Mouse (Mus musculus) heart, postnatal 25 days (tissue): ENCODE results near the gene Sar1b. TPM values are rescaled to one million over a fixed set of nuclear protein-coding genes. Genes with fewer than 3 reads are reported as not detected.
A peak's percentile ranks its signal among the peaks of the same experiment; 100 is the strongest.
"Not testable (repeated sequence)": the region's sequence is repeated elsewhere in the genome, so short reads cannot be mapped to it uniquely, and the experiment has no call there.

Experiments used
- DNase-seq: peaks from one replicate; pipeline ENCODE4 v3.0.0; 2022; ENCODE audit warnings: low spot score
- intact Hi-C: fragments of 180-260 bp; cut with DNase I; formaldehyde crosslinking; loops from one replicate; pipeline ENCODE4 v1.15.1; 2025
- total RNA-seq, 2 experiments: library from RNA; stranded (reverse); gene quantifications; 2 replicates each; pipeline ENCODE4 v1.2.3; 2021

Sar1b gene
- 100 to 1,000 TPM; 128 to 129 TPM for total RNA-seq

DNA sequence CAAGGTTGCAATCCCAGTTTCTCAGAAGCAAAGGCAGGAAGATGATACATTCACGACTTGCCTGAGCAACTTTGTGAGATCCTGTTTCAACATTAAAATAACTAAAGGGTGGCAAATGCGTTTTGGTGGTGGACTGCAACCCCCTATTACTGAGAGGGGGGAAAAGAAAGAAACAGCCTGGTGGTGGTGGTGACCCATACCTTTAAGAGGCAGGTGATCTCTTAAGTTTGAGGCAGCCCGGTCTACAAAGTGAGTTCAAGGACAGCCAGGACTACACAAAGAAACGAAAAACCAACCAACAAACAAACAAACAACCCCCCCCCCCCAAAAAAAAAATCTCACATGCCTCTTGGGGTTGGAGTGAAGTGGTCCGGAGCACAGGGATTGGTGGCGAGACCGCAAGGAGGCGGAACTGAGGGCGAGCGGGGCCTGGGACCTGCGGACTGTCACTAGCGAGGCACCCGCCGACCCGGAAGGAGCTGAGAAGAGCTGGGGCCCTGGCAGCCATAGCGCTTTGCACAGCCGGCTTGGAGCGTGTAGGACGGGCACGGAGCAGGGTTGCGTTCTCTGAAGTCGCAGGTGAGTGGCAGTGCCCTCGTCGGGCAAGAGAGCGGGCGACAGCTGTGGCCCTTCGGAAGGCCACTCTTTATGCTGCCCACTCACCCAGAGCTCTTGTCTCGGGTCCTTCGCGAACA is at the start of gene Sar1b, which contains the start of gene Sec24a:
Sar1b (plus strand) TSS at position 475 of the 695 bp plus-strand sequence.
Sec24a (minus strand) TSS at position 422 of the 695 bp plus-strand sequence.
- peak; percentile 62 for DNase-seq
- intact Hi-C loops: no loop called here

DNA sequence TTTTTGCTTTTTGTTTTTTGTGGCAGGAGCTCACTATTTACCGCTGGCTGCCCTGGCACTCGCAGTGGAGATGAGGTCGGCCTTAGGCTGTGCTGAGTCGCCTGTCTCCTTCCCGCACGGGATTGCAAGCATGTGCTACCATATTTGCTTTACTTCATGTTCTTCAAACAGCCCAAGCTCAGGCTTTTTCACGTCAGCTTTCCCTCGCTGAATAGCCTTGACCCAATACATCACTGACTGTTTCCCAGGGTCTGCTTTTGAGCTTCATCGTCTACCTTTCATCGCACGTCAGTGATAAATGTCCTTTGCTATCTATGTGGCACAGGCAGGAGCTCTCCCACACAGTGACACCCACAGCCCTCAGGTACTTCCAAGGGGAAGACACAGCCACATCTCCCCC is 42.4 kb upstream of the Sar1b start:
- intact Hi-C loops: no loop called here
- no peak for DNase-seq

- no peak for DNase-seq
- intact Hi-C loops: no loop called here
Measured at GRCm38 (mm10) chr11:51732883-51733282, 30.6 kb upstream of the Sar1b start.

- DNase-seq, intact Hi-C loops: not testable (repeated sequence)
Measured at GRCm38 (mm10) chr11:51734218-51734617, 29.3 kb upstream of the Sar1b start.

GRCm38 (mm10) chr11:51738651-51739403 is 24.7 kb upstream of the Sar1b start:
- intact Hi-C loops: no loop called here
- DNase-seq: no peak

DNA sequence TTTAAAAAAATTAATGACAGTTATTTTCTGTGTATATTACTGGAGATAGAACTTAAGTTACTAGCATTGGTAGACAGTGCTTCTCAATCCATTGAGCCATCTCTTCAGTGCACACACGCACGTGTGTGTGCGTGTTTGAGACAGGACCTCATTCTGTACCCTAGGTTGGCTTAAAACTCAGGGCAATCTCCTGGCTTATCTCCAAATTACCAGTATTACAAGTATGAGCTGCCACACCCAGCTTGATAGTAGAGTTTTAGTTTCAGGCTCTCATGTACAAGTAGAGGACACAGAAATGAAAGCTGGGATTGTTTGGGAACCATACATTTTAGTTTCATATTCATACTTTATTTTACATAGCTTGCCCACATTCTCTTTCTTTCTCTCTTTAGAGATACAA is 22.8 kb upstream of the Sar1b start:
- no peak for DNase-seq

DNA sequence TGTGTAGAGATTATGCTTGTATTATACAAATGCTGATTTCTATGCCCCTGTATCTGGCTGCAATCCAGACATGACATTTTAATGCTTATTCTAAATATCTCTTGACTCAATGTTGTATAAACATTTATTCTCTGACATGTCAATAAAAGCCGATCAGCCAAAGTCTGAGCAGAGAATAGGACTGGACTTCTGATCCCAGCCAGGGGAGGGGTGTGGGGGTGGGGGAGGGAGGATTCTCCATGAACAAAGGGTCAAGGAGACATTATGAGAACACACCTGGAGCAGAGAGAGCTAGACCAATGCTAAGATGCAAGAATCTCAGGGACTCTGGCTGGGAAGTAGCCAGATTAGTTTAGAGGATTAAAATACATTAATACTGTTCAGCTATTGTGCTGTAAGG is 17.4 kb upstream of the Sar1b start:
- intact Hi-C loops: no loop called here

More for the DNA sequence above, 22.8 kb upstream of the Sar1b start:
- intact Hi-C loops: no loop called here

DNA sequence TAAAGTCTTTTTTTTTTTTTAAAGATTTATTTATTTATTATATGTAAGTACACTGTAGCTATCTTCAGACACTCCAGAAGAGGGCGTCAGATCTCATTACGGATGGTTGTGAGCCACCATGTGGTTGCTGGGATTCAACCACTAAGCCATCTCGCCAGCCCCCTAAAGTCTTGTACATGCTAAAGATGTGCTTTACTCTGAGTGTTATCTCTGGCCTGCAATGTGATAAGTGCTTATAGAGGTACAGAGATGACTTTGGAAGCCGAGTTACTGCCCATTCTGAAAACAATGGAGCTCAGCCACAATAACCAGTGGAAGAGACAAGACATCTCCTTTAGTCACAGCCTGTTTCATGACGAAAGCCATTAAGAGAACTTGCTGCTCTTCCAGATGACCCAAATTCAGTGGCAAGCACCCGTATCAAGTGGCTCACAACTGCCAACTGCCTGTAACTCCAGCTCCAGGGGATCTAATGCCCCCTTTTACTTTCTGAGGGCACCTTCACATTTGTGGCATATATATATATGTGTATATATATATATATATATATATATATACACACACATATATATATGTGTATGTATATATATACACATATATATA is 11.8 kb upstream of the Sar1b start:
- intact Hi-C loops, DNase-seq: not testable (repeated sequence)

More for the DNA sequence above, 17.4 kb upstream of the Sar1b start:
- DNase-seq: no peak

GRCm38 (mm10) chr11:51755621-51756311 is 7.7 kb upstream of the Sar1b start:
- no peak for DNase-seq
- intact Hi-C loops: no loop called here

GRCm38 (mm10) chr11:51756352-51756771 is 7.1 kb upstream of the Sar1b start:
- intact Hi-C loops: no loop called here
- DNase-seq: peak; percentile 92

DNA sequence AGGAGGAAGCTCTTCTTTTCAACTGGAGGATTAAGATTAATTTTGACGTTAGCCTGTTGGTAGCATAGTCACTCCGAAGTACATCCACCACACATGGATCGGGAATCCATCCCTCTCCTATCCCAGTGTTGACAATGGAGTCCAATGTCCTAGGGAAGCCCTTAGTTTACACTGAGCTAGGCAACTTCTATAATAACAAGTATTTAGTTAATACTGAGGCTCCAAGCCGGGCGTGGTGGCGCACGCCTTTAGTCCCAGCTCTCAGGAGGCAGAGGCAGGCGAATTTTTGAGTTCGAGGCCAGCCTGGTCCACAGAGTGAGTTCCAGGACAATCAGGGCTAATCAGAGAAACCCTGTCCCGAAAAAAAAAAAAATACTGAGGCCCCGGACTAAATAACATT is 6.5 kb upstream of the Sar1b start:
- intact Hi-C loops: no loop called here
- no peak for DNase-seq

DNA sequence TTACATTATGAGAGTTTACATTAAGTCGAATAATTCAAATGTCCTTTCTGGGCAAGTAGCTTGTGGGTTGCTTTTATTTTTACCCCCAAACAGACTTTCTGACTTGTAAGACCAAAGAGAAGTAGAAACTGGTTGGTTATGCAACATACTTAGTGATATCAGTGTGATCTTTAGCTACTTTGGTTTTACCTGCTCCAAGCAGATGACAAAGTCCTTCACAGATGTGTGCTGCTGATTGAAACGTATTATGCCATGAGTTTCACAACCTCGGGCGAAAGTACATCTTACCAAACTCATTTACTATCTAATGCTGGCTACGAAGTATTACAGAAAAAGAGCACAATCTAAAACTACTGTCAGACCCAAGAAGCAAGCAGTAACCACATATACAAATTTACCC is 5.9 kb upstream of the Sar1b start:
- DNase-seq: no peak
- intact Hi-C loops: no loop called here

DNA sequence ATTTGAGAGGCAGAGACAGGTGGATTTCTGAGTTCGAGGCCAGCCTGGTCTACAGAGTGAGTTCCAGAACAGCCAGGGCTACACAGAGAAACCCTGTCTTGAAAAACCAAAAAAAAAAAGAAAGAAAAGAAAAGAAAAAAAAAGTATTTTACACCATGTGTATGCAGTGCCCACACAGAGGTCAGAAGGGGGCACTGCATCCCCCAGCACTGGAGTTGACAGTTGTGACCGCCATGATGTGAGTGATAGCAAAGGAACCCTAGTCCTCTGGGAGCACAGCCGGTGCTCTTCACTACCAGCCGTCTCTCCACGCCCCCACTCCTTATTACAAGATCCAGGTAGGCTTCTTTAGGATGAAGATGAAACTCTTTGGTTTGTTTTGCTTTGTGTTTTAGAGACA is 5.3 kb upstream of the Sar1b start:
- intact Hi-C loops, DNase-seq: not testable (repeated sequence)

DNA sequence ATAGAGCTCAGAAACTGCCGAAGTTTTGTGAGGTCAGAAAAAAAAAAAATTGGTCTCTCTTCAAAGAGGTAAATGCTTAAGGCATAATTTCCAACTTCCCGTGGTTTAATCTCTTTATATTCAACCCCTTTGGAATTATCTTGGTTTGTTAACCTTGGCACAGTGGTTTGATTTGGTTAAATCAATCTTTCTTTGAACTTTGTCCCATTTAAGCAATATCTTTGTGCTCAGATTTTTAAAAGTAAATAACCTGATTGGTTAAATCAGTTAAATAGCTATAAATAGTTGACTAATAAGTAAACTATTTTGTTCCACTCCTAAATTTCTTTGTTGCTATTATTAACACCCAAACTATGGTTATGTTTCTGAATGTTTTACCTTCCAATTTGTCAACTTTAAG is 4.2 kb upstream of the Sar1b start:
- DNase-seq: no peak
- intact Hi-C loops: no loop called here

- intact Hi-C loops: no loop called here
- no peak for DNase-seq
Measured at GRCm38 (mm10) chr11:51759941-51760657, 3.4 kb upstream of the Sar1b start.

GRCm38 (mm10) chr11:51761241-51761640 is 2.2 kb upstream of the Sar1b start:
- no peak for DNase-seq
- intact Hi-C loops: no loop called here

GRCm38 (mm10) chr11:51763955-51764354 is 468 bp downstream of the Sar1b start:
- DNase-seq: no peak
- intact Hi-C loops: no loop called here

- DNase-seq: no peak
- intact Hi-C loops: no loop called here
Measured at GRCm38 (mm10) chr11:51764816-51765215, 1.3 kb downstream of the Sar1b start.

DNA sequence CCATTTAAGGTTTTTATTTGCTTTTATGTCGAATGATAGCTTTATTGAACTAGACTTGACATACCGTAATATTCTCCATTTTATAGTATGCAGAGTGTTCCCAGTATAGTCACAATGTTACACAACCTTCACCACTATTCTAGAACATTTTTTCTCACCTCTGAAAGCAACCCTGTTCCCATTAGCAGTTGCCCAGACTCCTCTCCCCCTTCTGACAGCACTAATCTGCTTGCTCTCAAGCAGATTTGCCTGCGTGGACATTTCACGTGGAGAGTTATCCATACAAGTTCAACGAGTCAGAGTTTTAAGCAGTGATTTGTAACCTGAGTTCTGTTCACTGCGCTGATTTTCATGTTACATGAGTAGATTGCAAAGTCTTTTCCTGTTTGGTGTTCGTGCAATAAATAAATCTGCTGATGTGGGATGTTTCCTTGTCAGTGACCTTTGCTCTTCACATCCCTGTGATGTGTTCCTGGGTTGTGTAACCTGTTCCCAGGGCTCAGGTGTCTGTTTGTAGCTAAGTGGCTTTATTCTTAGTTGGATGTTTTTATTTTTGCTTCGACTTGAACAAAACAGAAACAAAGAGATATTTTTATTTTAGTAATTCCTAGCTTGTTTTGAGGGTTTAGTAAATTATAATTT is 4.2 kb downstream of the Sar1b start:
- intact Hi-C loops: no loop called here
- no peak for DNase-seq
